Mouse (Mus musculus) heart, embryonic 11.5 days (tissue): ENCODE measurements around the gene Flywch2. TPM values are rescaled to one million over a fixed set of nuclear protein-coding genes. Genes with fewer than 3 reads are reported as not detected.

Experiments used
- ATAC-seq: fragments of 200-750 bp; cut with Nextera tagmentation; replicated peaks from 2 replicates; pipeline ENCODE4 v1.8.0; 2017; ENCODE audit warnings: moderate library complexity; ENCODE audit not compliant: insufficient number of reproducible peaks, low FRiP score, low TSS enrichment
- H3K27ac ChIP-seq: fragments of 300-500 bp; sonication (generic); 2 replicates; pipeline ENCODE4 v1.5.1; 2014; ENCODE audit warnings: mild to moderate bottlenecking, low read depth, low read length
- H3K27me3 ChIP-seq: fragments of 300-500 bp; sonication (generic); 2 replicates; pipeline ENCODE4 v1.6.1; 2014; ENCODE audit warnings: mild to moderate bottlenecking, low read length, mixed read lengths; ENCODE audit not compliant: control insufficient read depth, insufficient read depth
- H3K36me3 ChIP-seq: fragments of 300-500 bp; sonication (generic); 2 replicates; pipeline ENCODE4 v1.6.1; 2014; ENCODE audit warnings: mild to moderate bottlenecking, low read length, moderate library complexity, mixed read lengths; ENCODE audit not compliant: control insufficient read depth, insufficient read depth
- H3K4me1 ChIP-seq: fragments of 300-500 bp; sonication (generic); 2 replicates; pipeline ENCODE4 v1.6.1; 2014; ENCODE audit warnings: low read length; ENCODE audit not compliant: control insufficient read depth, insufficient read depth
- H3K4me2 ChIP-seq: fragments of 300-500 bp; sonication (generic); 2 replicates; pipeline ENCODE4 v1.6.1; 2014; ENCODE audit warnings: mild to moderate bottlenecking, moderate library complexity
- H3K4me3 ChIP-seq: fragments of 300-500 bp; sonication (generic); 2 replicates; pipeline ENCODE4 v1.5.1; 2014; ENCODE audit warnings: low read depth, low read length
- H3K9ac ChIP-seq: fragments of 300-500 bp; sonication (generic); 2 replicates; pipeline ENCODE4 v1.6.1; 2014; ENCODE audit warnings: mild to moderate bottlenecking, low read depth, low read length, moderate library complexity
- H3K9me3 ChIP-seq: fragments of 300-500 bp; sonication (generic); replicated peaks from 2 replicates; pipeline ENCODE4 v1.6.1; 2016; ENCODE audit warnings: low read length; ENCODE audit not compliant: control insufficient read depth
- WGBS: fragments of 180-500 bp; shearing (Covaris S2); extraction: QIAGEN DNeasy Blood & Tissue Kit; methylation state at CpG from one replicate; pipeline ENCODE4 v1.1.7; 2014; ENCODE audit not compliant: insufficient replicate concordance; 5-methylcytosine and 5-hydroxymethylcytosine counted together
- polyA plus RNA-seq: library from polyadenylated mRNA; unstranded; fragments of >200 nt; fragmentation: Nextera tagmentation; extraction: Ambion mirVana; gene quantifications from 2 replicates; pipeline ENCODE4 v1.2.1, GENCODE M21; 2014

Gene Flywch2
- polyA plus RNA-seq, 1 experiment from 2014 or later: 9.5 TPM

DNA sequence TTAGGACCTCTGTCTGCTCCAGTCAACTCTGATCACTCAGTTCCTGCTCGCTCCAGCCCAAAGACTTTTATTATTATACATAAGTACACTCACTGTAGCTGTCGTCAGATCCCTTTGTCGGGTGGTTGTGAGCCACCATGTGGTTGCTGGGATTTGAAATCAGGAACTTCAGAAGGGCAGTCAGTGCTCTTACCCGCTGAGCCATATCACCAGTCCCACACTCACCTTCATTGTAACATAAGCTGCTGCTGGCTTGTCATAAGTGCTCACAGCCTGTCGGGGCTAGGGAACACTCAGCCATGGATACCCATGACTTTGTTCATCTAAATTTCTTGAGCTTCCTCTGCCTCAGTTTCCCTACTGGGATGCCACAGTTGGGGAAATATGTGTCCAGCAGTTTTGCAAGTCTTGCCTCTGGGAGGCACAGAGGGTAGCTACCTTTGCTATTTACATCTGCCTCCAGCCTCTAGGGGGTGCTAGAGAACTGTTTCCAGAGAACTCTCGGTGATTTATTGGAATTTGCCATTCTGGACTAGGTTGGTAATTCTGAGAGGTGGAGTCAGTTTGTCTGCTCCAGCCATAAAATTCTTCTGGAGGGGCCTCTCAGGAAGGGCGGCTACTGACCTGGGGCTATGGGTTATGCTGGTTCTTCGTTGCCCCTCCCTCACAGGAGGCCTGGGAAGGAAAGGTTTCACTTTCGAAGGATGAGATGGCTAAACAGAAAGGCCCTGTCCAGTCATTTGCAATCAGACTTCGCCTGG lies 37.1 kb downstream of the Flywch2 start:
- Histone ChIP-seq H3K36me3 (peaks cover 12% of the 10 kb centered on the region), H3K9me3 (no peaks in the 10 kb centered on the region), H3K9ac (no peak overlapping the region), H3K27me3 (peaks cover 43% of the 10 kb centered on the region), H3K4me1 (peaks cover 15% of the 10 kb centered on the region), H3K4me2 (peak overlapping the region; percentile 51), H3K4me3 (0 out of 2 replicates have a peak overlapping the region, but pooled peaks have one; percentile 4), H3K27ac (no peak overlapping the region)
- WGBS: 33% methylated on average over 10 of the region's 10 CpGs
- ATAC-seq: no peak

GRCm38 (mm10) chr17:23748026-23748425 lies 37.9 kb downstream of the Flywch2 start:
- Histone ChIP-seq H3K9me3 (no peaks in the 10 kb centered on the region), H3K27ac (no peak overlapping the region), H3K4me1 (peaks cover 15% of the 10 kb centered on the region), H3K36me3 (peaks cover 6% of the 10 kb centered on the region), H3K4me3 (no peak overlapping the region), H3K27me3 (peaks cover 51% of the 10 kb centered on the region), H3K4me2 (no peak overlapping the region), H3K9ac (no peak overlapping the region)
- no peak for ATAC-seq
- WGBS: 24% methylated on average over 6 of the region's 6 CpGs

DNA sequence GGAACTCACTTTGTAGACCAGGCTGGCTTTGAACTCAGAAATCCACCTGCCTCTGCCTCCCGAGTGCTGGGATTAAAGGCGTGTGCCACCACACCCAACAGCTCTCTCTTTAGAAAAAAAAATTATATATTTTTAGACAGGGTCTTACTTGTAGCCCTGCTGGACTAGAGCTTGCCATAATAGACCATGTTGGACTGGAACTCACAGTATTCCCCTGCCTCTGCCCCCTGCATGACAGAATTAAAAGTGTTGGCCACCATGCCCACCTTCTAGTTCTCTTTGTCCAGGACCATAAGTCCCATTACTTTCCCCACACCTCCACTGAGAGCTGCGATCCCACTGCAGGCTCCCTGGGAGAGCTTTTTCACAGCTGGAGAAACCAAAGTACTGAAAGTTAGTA lies 38.4 kb downstream of the Flywch2 start:
- H3K27ac ChIP-seq: no peak overlapping the region
- peaks cover 57% of the 10 kb centered on the region for H3K27me3 ChIP-seq
- no peak for ATAC-seq

DNA sequence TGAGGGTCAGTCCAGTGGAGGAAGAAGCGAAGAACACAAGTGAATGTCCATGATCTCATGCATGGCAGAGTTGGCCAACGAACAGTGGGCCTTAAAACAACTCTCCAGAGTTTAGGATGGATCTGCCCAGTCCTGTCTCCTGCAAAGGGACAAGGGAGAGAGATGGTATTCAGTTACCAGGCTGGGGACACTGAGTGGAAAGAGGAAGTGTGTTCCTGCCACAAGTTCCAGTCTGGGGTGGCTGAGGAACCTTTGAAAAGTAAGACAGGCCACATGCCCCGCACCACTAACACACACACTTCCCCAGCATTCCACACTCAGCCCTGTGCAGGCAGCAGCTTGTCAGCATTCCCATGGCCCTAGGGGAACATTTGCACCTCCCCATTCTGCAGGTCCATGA lies 39.1 kb downstream of the Flywch2 start:
- H3K9me3 ChIP-seq: no peaks in the 10 kb centered on the region
- no peak overlapping the region for H3K27ac ChIP-seq
- peaks cover 64% of the 10 kb centered on the region for H3K27me3 ChIP-seq
- no peak overlapping the region for H3K4me2 ChIP-seq
- no peaks in the 10 kb centered on the region; the same call in 1 of the 2 replicates for H3K36me3 ChIP-seq
- 68% methylated on average over 3 of the region's 3 CpGs for WGBS
- peaks cover 17% of the 10 kb centered on the region for H3K4me1 ChIP-seq
- H3K9ac ChIP-seq: no peak overlapping the region
- no peak for ATAC-seq
- H3K4me3 ChIP-seq: no peak overlapping the region

More for the DNA sequence above, 38.4 kb downstream of the Flywch2 start:
- no peaks in the 10 kb centered on the region for H3K9me3 ChIP-seq
- no peak overlapping the region for H3K4me2 ChIP-seq
- H3K36me3 ChIP-seq: peaks cover 3% of the 10 kb centered on the region; the same call in 1 of the 2 replicates
- H3K9ac ChIP-seq: no peak overlapping the region
- no peak overlapping the region for H3K4me3 ChIP-seq
- peaks cover 15% of the 10 kb centered on the region for H3K4me1 ChIP-seq
- 72% methylated on average over 3 of the region's 3 CpGs for WGBS

- no peak overlapping the region for H3K9ac ChIP-seq
- H3K4me3 ChIP-seq: no peak overlapping the region
- no peak overlapping the region for H3K27ac ChIP-seq
- peaks cover 68% of the 10 kb centered on the region for H3K27me3 ChIP-seq
- H3K4me1 ChIP-seq: peaks cover 17% of the 10 kb centered on the region
- WGBS: 1% methylated on average over 12 of the region's 12 CpGs
- no peaks in the 10 kb centered on the region for H3K9me3 ChIP-seq
- H3K4me2 ChIP-seq: peak overlapping the region; percentile 52; the same call in 1 of the 2 replicates
- H3K36me3 ChIP-seq: no peaks in the 10 kb centered on the region; the same call in 1 of the 2 replicates
- no peak for ATAC-seq
These were observed 39.6 kb downstream of the Flywch2 start for GRCm38 (mm10) chr17:23746311-23746710.

DNA sequence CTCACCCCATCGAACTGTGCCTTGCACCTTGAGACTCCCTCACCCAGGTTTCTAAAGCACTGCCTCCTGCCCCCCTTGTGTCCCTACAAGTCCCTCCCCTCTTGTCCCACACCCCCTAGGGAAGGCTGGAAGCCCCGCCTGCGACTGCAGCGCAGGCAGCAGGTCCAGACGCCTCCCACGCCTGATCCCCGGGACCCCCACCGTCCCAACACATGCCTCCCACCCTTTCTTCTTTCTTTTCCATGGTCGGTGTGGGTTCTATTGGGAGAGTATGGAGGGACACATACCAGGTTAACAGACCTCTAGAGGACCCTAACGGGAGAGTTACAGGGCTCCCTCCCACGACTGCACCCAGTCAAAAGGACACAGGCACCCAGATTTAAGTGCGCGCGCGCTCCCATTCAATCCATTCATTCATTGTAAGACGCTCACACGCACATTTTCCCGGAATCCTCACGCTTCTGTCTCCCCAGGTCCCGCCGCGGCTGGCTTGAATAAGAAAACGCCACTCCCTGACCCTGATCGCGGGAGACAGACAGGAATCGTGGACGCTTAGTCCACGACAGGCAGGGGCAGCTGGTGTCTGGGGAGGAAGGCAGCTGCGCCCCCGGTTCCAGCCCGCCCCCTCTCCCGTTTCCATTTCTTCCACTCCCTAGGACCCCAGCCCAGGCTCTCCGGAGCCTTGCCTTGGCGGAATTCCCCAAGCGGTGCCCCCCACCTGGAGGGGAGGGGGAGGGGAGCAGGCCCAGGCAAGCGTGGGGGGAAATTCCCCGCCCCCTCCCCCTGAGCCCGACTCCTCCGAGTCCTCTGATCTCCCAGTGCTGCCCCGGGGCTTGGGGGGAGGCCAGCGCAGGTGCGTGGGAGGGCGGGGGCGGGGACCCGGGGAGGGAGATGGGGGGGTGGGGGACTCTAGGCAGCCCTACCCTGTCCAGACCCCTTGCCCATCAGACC lies 40.3 kb downstream of the Flywch2 start, which contains the start of gene Kremen2:
Gene Kremen2, minus strand, starts transcription at position 533 of the 951 bp plus-strand sequence.
- Histone ChIP-seq H3K4me2 (peak within 1 kb of the TSS; percentile 52), H3K36me3 (no peaks in the 10 kb centered on the region), H3K9me3 (no peaks in the 10 kb centered on the region), H3K4me3 (peak within 1 kb of the TSS; percentile 25), H3K4me1 (peaks cover 18% of the 10 kb centered on the region), H3K27me3 (peaks cover 76% of the 10 kb centered on the region), H3K9ac (no peak within 1 kb of the TSS), H3K27ac (no peak within 1 kb of the TSS)
- no peak for ATAC-seq
- 1% methylated on average over 39 of the region's 45 CpGs for WGBS

DNA sequence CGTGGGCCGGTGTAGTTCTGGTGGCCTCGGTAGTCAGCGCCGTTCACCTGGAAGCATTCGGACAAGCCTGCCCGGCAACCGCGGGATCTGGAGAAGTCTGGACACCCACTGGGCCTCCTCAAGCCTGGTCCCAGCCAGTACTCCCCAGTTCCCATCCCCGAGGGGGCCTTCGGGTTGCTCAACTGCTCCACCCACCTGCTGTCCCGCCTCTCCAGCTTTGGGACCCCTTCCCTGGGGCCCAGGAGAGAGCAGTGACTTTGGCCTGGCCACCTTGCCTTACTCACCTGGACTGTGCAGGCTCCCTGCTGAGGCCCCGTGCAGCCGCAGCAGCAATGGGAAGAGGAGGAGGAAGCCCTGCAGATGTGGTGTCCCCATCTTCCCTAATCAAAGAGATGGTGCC lies 41.2 kb downstream of the Flywch2 start:
- Histone ChIP-seq H3K9ac (no peak overlapping the region), H3K27me3 (peaks cover 84% of the 10 kb centered on the region), H3K36me3 (no peaks in the 10 kb centered on the region), H3K4me3 (peak overlapping the region; percentile 25; the same call in 1 of the 2 replicates), H3K9me3 (no peaks in the 10 kb centered on the region), H3K27ac (no peak overlapping the region), H3K4me1 (peaks cover 22% of the 10 kb centered on the region), H3K4me2 (peak overlapping the region; percentile 52; the same call in 1 of the 2 replicates)
- ATAC-seq: no peak
- 4% methylated on average over 14 of the region's 14 CpGs for WGBS

DNA sequence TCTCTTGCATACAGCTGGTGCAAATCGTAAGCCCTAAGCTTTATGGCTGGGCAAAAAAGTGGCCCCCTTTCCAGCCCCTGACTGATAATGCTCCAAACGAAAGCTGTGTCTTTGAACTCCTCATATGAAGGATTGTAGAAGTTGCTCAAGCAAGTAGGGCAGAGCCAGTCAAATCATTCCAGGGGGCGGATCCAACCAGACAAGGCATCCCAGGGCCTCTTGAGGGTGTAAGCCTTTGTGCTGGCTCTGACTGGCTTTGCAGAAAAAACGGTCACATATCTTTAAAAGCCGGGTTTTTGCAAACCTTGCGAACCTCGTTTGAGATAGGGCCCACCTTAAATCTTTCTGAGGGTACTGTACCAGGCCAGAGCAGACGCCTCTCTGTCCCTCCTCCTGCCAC lies 41.8 kb downstream of the Flywch2 start:
- no peak for ATAC-seq
- no peaks in the 10 kb centered on the region for H3K36me3 ChIP-seq
- no peaks in the 10 kb centered on the region for H3K9me3 ChIP-seq
- H3K4me2 ChIP-seq: no peak overlapping the region
- peaks cover 90% of the 10 kb centered on the region for H3K27me3 ChIP-seq
- no peak overlapping the region for H3K4me3 ChIP-seq
- H3K9ac ChIP-seq: no peak overlapping the region
- 19% methylated on average over 8 of the region's 8 CpGs for WGBS
- no peak overlapping the region for H3K27ac ChIP-seq
- H3K4me1 ChIP-seq: peaks cover 27% of the 10 kb centered on the region
